Mouse (Mus musculus) brain, embryonic 14.5 days (tissue): Measurements from ENCODE around the gene Cux1. TPM values are rescaled to one million over a fixed set of nuclear protein-coding genes. Genes with fewer than 3 reads are reported as not detected.
"Not testable (repeated sequence)": the region's sequence is repeated elsewhere in the genome, so short reads cannot be mapped to it uniquely, and the experiment has no call there.

Source experiments
- DNase-seq: peaks from one replicate; pipeline ENCODE4 v3.0.0-alpha.2; 2011; ENCODE audit warnings: low read depth
- CTCF ChIP-seq: fragments of 200-500 bp; IDR thresholded peaks from 2 replicates; pipeline ENCODE4 v1.5.1; 2012; ENCODE audit warnings: inconsistent platforms, mild to moderate bottlenecking, moderate library complexity, borderline replicate concordance; ENCODE audit not compliant: insufficient read depth, insufficient read length; ENCODE audit errors: extremely low read depth
- POLR2A ChIP-seq: fragments of 200-500 bp; IDR thresholded peaks from 2 replicates; pipeline ENCODE4 v1.6.1; 2012; ENCODE audit warnings: mild to moderate bottlenecking, inconsistent platforms, borderline replicate concordance; ENCODE audit not compliant: poor library complexity, insufficient read depth, insufficient read length, severe bottlenecking; ENCODE audit errors: extremely low read depth
- polyA plus RNA-seq: library from polyadenylated mRNA; depleted of rRNA; stranded (reverse); fragments of >200 nt; gene quantifications from 2 replicates; pipeline ENCODE4 v1.2.3, GENCODE M21; 2012

Cux1 gene
- polyA plus RNA-seq, 1 experiment = 92.0 TPM

DNA sequence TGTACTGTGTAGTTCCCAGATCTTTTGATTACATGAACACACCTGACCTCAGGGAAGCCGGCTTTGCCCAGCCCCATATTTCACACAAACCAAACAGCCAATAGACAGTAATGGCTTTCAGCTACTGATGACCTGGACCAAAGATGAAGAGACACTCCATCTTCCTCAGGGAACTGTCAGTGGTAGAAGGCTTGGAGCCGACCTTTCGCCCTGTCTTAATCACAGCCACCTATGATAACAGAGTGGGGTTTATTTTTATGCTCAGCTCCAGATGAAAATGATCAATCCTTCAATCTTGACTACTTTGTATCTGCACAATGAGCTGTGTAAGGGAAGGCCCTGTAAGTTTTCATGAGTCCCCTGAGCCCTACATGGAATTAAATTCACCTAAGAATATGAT is 93.2 kb downstream of the Cux1 start:
- TF ChIP-seq CTCF (no peak), POLR2A (no peak)
- no peak for DNase-seq

- TF ChIP-seq CTCF (no peak), POLR2A (no peak)
- no peak for DNase-seq
Observed at GRCm38 (mm10) chr5:136473337-136473736, 94.0 kb downstream of the Cux1 start.

DNA sequence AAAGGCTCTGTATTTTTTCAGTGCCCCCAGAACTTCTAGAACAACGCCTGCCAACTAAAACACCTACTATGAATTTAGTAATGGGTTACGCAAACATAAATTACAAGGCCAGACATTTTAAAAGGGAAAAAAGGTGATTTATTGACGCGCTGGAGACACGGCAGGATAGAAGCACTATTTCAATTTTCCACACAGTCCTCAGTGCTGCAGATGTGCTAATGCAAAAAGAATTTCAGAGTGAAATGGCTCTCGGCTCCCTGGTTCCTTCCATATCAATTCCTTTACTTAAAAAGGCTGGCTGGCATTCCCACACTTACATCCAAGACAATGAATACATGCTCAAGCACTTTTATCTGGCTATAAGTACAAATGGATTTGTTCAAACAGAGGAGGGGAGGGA is 94.4 kb downstream of the Cux1 start:
- DNase-seq = no peak
- TF ChIP-seq CTCF = no peak
- TF ChIP-seq POLR2A = no peak

DNA sequence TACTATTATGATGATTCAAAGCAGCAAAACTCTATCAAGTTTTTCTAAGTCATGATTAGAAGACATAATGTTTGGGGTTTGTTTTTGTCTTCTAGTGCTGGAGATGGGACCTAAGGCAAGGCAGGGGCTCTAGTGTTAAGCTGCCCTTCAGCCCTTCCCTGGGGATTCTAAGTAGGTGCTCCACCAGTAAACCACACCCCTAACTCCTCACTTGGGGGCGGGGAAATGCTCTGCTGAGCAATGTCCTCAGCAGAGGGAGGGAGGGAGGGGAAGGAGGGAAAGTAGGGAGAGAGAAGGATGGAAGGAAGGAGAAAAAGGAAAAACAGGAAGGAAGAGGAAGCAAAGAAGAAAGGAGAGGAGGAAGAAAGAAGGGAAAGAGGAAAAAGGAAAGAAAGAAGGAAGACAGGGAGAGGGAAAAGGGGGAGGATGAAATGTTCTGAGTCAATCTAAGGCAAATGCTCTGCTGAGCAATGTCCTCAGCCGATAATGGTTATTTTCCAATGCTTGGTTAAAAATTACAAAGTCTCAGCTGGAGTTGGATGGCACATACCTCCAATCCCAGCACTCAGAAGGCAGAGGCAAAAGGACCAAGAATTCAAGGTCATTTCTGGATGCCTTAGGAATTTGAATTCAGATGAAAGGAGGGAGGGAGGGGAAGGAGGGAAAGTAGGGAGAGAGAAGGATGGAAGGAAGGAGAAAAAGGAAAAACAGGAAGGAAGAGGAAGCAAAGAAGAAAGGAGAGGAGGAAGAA is 96.1 kb downstream of the Cux1 start:
- not testable (repeated sequence) for DNase-seq

DNA sequence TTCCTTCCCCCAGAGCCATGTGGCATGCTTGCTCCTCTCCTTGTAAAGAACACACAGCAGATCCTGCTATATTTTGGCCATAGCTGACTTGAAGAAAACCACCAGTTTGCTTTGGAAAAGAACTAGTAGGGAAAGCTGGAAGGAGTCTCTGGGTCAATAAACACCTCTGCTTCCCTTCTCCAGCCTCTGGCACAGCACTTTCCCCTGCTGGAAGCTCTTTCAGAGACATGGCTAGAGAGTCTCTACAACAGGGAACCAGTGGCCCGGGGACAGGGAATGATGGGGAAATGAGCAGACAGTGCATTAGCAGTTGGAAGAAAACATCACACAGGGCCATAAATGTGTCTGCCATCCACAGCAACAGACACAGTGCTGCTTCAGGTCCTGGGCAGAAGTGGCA is 98.0 kb downstream of the Cux1 start:
- no peak for DNase-seq
- TF ChIP-seq POLR2A = no peak

- TF ChIP-seq CTCF (no peak), POLR2A (no peak)
- DNase-seq = peak; percentile 75
Observed at GRCm38 (mm10) chr5:136467360-136467999, 99.8 kb downstream of the Cux1 start.

GRCm38 (mm10) chr5:136465770-136466406 is 101.4 kb downstream of the Cux1 start:
- DNase-seq = no peak
- TF ChIP-seq POLR2A = no peak
- no peak for TF ChIP-seq CTCF

DNA sequence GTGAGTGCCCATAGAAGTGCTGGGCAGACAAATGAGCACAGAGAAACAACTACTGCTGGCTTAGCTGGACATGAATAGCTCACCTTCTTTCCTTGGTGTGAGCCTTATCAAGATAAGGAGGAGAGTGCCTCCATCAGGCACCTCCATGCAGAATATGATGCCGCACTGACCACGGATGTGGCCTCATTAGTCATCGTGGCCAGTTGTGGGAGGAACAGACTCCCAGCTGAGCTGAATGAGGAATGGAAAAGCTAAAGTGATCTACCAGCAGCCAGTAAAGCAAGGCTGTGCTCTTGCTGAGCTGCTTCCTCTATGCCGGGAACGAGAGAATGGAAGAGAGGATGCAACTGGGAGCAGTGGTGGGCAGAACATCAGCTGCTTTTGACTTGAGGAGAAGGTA is 101.9 kb downstream of the Cux1 start:
- TF ChIP-seq POLR2A = no peak
- no peak for TF ChIP-seq CTCF
- DNase-seq = no peak

DNA sequence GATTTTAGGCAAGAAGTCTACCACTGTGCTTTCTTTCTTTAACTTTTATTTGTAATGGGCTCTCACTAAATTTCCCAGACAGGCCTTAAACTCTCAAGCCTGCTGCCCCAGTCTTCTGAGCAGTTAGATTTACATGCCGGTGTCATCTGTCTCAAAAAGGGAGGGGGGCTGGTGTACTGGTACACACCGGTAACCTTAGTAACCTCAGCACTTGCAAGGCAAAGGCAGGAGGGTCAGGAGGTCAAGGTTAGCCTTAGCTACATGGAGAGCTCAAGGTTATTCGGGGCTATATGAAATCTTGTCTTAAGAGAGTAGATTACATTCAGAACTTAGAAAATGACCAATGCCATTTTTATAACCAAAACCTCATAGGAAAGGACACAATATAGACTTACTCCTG is 102.4 kb downstream of the Cux1 start:
- TF ChIP-seq CTCF (no peak), POLR2A (no peak)
- DNase-seq = no peak

GRCm38 (mm10) chr5:136464128-136464527 is 103.2 kb downstream of the Cux1 start:
- DNase-seq = no peak
- TF ChIP-seq CTCF = no peak
- no peak for TF ChIP-seq POLR2A

DNA sequence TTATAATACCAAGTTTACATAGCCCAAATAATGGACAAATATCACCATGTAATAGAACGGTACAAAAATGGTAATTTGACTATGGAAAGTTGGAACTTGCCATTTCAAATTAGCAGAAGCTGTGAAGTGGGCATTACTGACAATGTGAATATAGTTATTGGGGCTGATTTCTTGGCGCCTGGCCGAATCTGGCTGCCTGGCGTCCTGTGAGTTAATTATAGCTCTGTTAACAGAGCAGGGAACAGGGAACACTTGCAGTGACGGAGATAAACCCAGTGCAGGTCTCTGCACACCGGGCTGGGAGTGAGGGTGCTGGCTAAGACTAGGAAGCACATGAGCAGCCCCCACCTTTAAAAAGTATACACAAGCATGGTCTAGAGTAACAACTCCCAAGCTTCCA is 104.7 kb downstream of the Cux1 start:
- TF ChIP-seq POLR2A (no peak), CTCF (no peak)
- DNase-seq = peak; percentile 64

- no peak for DNase-seq
- no peak for TF ChIP-seq CTCF
- no peak for TF ChIP-seq POLR2A
Observed at GRCm38 (mm10) chr5:136459901-136460300, 107.4 kb downstream of the Cux1 start.

GRCm38 (mm10) chr5:136458893-136459499 is 108.3 kb downstream of the Cux1 start:
- no peak for DNase-seq

More at GRCm38 (mm10) chr5:136458893-136459499, 108.3 kb downstream of the Cux1 start:
- TF ChIP-seq POLR2A (no peak), CTCF (no peak)
